Mouse (Mus musculus): ENCODE results near the gene Cdk17. TPM values are rescaled to one million over a fixed set of nuclear protein-coding genes. Genes with fewer than 3 reads are reported as not detected.

Cdk17 gene
- polyA plus RNA-seq, 1 experiment: 4.3 TPM

DNA sequence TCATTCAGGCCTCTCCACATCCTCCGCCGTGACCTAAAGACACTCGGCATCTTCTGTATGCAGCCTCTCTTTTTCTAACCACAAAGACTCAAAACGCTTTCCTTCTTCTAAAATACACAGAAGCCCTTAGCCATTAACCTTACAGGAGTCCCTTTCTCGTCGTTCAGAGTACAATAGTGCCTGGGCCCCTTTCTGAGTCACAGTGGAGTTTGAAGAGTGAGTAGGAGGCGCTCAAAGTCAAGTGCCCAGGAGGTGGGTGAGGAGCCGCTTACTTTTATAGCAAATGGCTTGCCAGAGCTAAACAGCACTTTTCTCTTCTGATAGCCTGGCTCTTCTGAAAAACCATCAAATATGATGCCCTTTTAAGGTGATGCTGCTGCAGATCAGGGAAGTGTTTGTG, 67.2 kb downstream of the Cdk17 start:
- TF ChIP-seq CTCF (IDR thresholded peaks at IDR 0.05; ENCODE audit: extremely low read depth, insufficient read length, insufficient replicate concordance, low read depth, low read length) (no peak), POLR2A (IDR thresholded peaks at IDR 0.05; ENCODE audit: low read depth, low read length) (no peak)

GRCm38 (mm10) chr10:93228401-93229007, 67.8 kb downstream of the Cdk17 start:
- TF ChIP-seq CTCF (IDR thresholded peaks at IDR 0.05; ENCODE audit: extremely low read depth, insufficient read length, insufficient replicate concordance, low read depth, low read length): no peak
- no peak for TF ChIP-seq POLR2A (IDR thresholded peaks at IDR 0.05; ENCODE audit: low read depth, low read length)
- Histone ChIP-seq H3K36me3 (ENCODE audit: control insufficient read depth, insufficient read depth, low read length) (peaks cover 10% of the 10 kb centered on the region; the same call in 1 of the 2 replicates), H3K27ac (ENCODE audit: insufficient read depth, low read depth, low read length) (no peak overlapping the region), H3K4me3 (ENCODE audit: low read depth, low read length) (no peak overlapping the region), H3K4me1 (ENCODE audit: control insufficient read depth, insufficient read depth, insufficient read length, low read length) (no peaks in the 10 kb centered on the region), H3K27me3 (ENCODE audit: control insufficient read depth, insufficient read depth, low read length) (no peaks in the 10 kb centered on the region)
- 74% methylated on average over 11 of the region's 11 CpGs for WGBS

More for the DNA sequence above, 67.2 kb downstream of the Cdk17 start:
- Histone ChIP-seq H3K27ac (ENCODE audit: insufficient read depth, low read depth, low read length) (no peak overlapping the region), H3K4me1 (ENCODE audit: control insufficient read depth, insufficient read depth, insufficient read length, low read length) (no peaks in the 10 kb centered on the region), H3K4me3 (ENCODE audit: low read depth, low read length) (no peak overlapping the region), H3K27me3 (ENCODE audit: control insufficient read depth, insufficient read depth, low read length) (no peaks in the 10 kb centered on the region), H3K36me3 (ENCODE audit: control insufficient read depth, insufficient read depth, low read length) (peaks cover 10% of the 10 kb centered on the region; the same call in 1 of the 2 replicates)
- WGBS: 67% methylated on average over 8 of the region's 8 CpGs

GRCm38 (mm10) chr10:93231490-93231889, 70.8 kb downstream of the Cdk17 start:
- Histone ChIP-seq H3K4me1 (ENCODE audit: control insufficient read depth, insufficient read depth, insufficient read length, low read length) (no peaks in the 10 kb centered on the region), H3K27me3 (ENCODE audit: control insufficient read depth, insufficient read depth, low read length) (no peaks in the 10 kb centered on the region), H3K27ac (ENCODE audit: insufficient read depth, low read depth, low read length) (no peak overlapping the region), H3K36me3 (ENCODE audit: control insufficient read depth, insufficient read depth, low read length) (peaks cover 13% of the 10 kb centered on the region), H3K4me3 (ENCODE audit: low read depth, low read length) (no peak overlapping the region)
- WGBS: 77% methylated on average over 4 of the region's 4 CpGs
- TF ChIP-seq CTCF (IDR thresholded peaks at IDR 0.05; ENCODE audit: extremely low read depth, insufficient read length, insufficient replicate concordance, low read depth, low read length): no peak
- no peak for TF ChIP-seq POLR2A (IDR thresholded peaks at IDR 0.05; ENCODE audit: low read depth, low read length)

- Histone ChIP-seq H3K27ac (ENCODE audit: insufficient read depth, low read depth, low read length) (no peak overlapping the region), H3K27me3 (ENCODE audit: control insufficient read depth, insufficient read depth, low read length) (no peaks in the 10 kb centered on the region), H3K4me1 (ENCODE audit: control insufficient read depth, insufficient read depth, insufficient read length, low read length) (no peaks in the 10 kb centered on the region), H3K4me3 (ENCODE audit: low read depth, low read length) (no peak overlapping the region), H3K36me3 (ENCODE audit: control insufficient read depth, insufficient read depth, low read length) (peaks cover 12% of the 10 kb centered on the region)
- 82% methylated on average over 5 of the region's 5 CpGs for WGBS
- no peak for TF ChIP-seq POLR2A (IDR thresholded peaks at IDR 0.05; ENCODE audit: low read depth, low read length)
- no peak for TF ChIP-seq CTCF (IDR thresholded peaks at IDR 0.05; ENCODE audit: extremely low read depth, insufficient read length, insufficient replicate concordance, low read depth, low read length)
Measured at GRCm38 (mm10) chr10:93231893-93232292, 71.2 kb downstream of the Cdk17 start.

GRCm38 (mm10) chr10:93233665-93234194, 73.1 kb downstream of the Cdk17 start:
- peaks cover 23% of the 10 kb centered on the region for H3K36me3 ChIP-seq (ENCODE audit: control insufficient read depth, insufficient read depth, low read length)
- 78% methylated on average over 6 of the region's 6 CpGs for WGBS

GRCm38 (mm10) chr10:93234692-93235091, 74.0 kb downstream of the Cdk17 start:
- no peak for TF ChIP-seq CTCF (IDR thresholded peaks at IDR 0.05; ENCODE audit: extremely low read depth, insufficient read length, insufficient replicate concordance, low read depth, low read length)
- no peak for TF ChIP-seq POLR2A (IDR thresholded peaks at IDR 0.05; ENCODE audit: low read depth, low read length)
- H3K4me1 ChIP-seq (ENCODE audit: control insufficient read depth, insufficient read depth, insufficient read length, low read length): no peaks in the 10 kb centered on the region
- H3K27ac ChIP-seq (ENCODE audit: insufficient read depth, low read depth, low read length): no peak overlapping the region
- WGBS: 88% methylated on average over 9 of the region's 9 CpGs
- H3K27me3 ChIP-seq (ENCODE audit: control insufficient read depth, insufficient read depth, low read length): no peaks in the 10 kb centered on the region
- H3K36me3 ChIP-seq (ENCODE audit: control insufficient read depth, insufficient read depth, low read length): peaks cover 30% of the 10 kb centered on the region
- H3K4me3 ChIP-seq (ENCODE audit: low read depth, low read length): no peak overlapping the region

More at GRCm38 (mm10) chr10:93233665-93234194, 73.1 kb downstream of the Cdk17 start:
- Histone ChIP-seq H3K27me3 (ENCODE audit: control insufficient read depth, insufficient read depth, low read length) (no peaks in the 10 kb centered on the region), H3K4me1 (ENCODE audit: control insufficient read depth, insufficient read depth, insufficient read length, low read length) (no peaks in the 10 kb centered on the region), H3K4me3 (ENCODE audit: low read depth, low read length) (no peak overlapping the region), H3K27ac (ENCODE audit: insufficient read depth, low read depth, low read length) (no peak overlapping the region)
- no peak for TF ChIP-seq CTCF (IDR thresholded peaks at IDR 0.05; ENCODE audit: extremely low read depth, insufficient read length, insufficient replicate concordance, low read depth, low read length)

GRCm38 (mm10) chr10:93239201-93239806, 78.6 kb downstream of the Cdk17 start:
- Histone ChIP-seq H3K27ac (ENCODE audit: insufficient read depth, low read depth, low read length) (no peak overlapping the region), H3K36me3 (ENCODE audit: control insufficient read depth, insufficient read depth, low read length) (peaks cover 28% of the 10 kb centered on the region), H3K4me3 (ENCODE audit: low read depth, low read length) (no peak overlapping the region), H3K4me1 (ENCODE audit: control insufficient read depth, insufficient read depth, insufficient read length, low read length) (no peaks in the 10 kb centered on the region), H3K27me3 (ENCODE audit: control insufficient read depth, insufficient read depth, low read length) (no peaks in the 10 kb centered on the region)
- TF ChIP-seq CTCF (IDR thresholded peaks at IDR 0.05; ENCODE audit: extremely low read depth, insufficient read length, insufficient replicate concordance, low read depth, low read length): no peak
- TF ChIP-seq POLR2A (IDR thresholded peaks at IDR 0.05; ENCODE audit: low read depth, low read length): no peak
- 77% methylated on average over 9 of the region's 9 CpGs for WGBS

All from small intestine, adult 2 months (tissue).